Mouse (Mus musculus): ENCODE results near the gene 9330161L09Rik. TPM values are rescaled to one million over a fixed set of nuclear protein-coding genes. Genes with fewer than 3 reads are reported as not detected.

The 9330161L09Rik gene
- polyA plus RNA-seq, 1 experiment from 2014 or later, result 0.42 TPM

GRCm38 (mm10) chr12:103404131-103404530 lies 3.5 kb downstream of the 9330161L09Rik start:
- no peaks in the 10 kb centered on the region; the same call in 1 of the 2 replicates for H3K36me3 ChIP-seq (replicated peaks; ENCODE audit: control insufficient read depth, insufficient read depth, low read depth, low read length)
- H3K4me3 ChIP-seq (ENCODE audit: low read depth, low read length), result no peak overlapping the region
- WGBS, result 90% methylated on average over 18 of the region's 18 CpGs
- ATAC-seq (replicated peaks; ENCODE audit: insufficient number of reproducible peaks, low FRiP score, low TSS enrichment, low read depth) (no peak), DNase-seq (ENCODE audit: low spot score) (no peak)
- no peaks in the 10 kb centered on the region for H3K27me3 ChIP-seq (ENCODE audit: control insufficient read depth, insufficient read depth, low read length)
- H3K9me3 ChIP-seq (replicated peaks; ENCODE audit: control insufficient read depth, low read length), result no peaks in the 10 kb centered on the region
- no peak overlapping the region for H3K9ac ChIP-seq (replicated peaks; ENCODE audit: low read length)
- no peak overlapping the region for H3K27ac ChIP-seq (replicated peaks; ENCODE audit: low read depth, low read length)
- no peaks in the 10 kb centered on the region for H3K4me1 ChIP-seq (ENCODE audit: control insufficient read depth, insufficient read depth, low read length)
- H3K4me2 ChIP-seq (ENCODE audit: low read depth, low read length), result no peak overlapping the region

DNA sequence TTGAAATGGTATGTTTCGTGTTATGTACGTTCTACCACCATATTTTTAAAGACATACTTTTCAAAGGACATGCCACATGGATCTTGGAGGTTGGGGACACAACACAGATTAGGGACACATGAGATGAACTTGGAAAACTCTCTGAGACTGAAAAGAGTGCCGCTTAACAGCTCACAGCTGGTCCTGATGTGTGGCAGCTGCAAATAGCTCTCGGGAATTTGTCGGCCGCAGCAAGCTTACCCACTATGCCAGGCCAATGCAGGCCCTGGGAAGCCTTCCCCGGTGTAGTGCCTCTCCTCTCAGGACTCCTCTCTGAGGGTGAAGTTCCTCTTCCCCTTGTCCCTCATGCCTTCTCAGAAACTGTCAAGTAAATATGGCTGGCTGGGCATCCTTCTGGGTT lies 10.9 kb downstream of the 9330161L09Rik start:
- H3K4me1 ChIP-seq (ENCODE audit: control insufficient read depth, insufficient read depth, low read length), result no peaks in the 10 kb centered on the region
- no peaks in the 10 kb centered on the region for H3K9me3 ChIP-seq (replicated peaks; ENCODE audit: control insufficient read depth, low read length)
- no peak overlapping the region for H3K4me2 ChIP-seq (ENCODE audit: low read depth, low read length)
- no peak for DNase-seq (ENCODE audit: low spot score)
- no peaks in the 10 kb centered on the region for H3K36me3 ChIP-seq (replicated peaks; ENCODE audit: control insufficient read depth, insufficient read depth, low read depth, low read length)
- H3K27me3 ChIP-seq (ENCODE audit: control insufficient read depth, insufficient read depth, low read length), result no peaks in the 10 kb centered on the region
- no peak for ATAC-seq (replicated peaks; ENCODE audit: insufficient number of reproducible peaks, low FRiP score, low TSS enrichment, low read depth)
- WGBS, result 74% methylated on average over 7 of the region's 7 CpGs
- H3K4me3 ChIP-seq (ENCODE audit: low read depth, low read length), result no peak overlapping the region
- H3K27ac ChIP-seq (replicated peaks; ENCODE audit: low read depth, low read length), result no peak overlapping the region
- no peak overlapping the region for H3K9ac ChIP-seq (replicated peaks; ENCODE audit: low read length)

GRCm38 (mm10) chr12:103395486-103396275 lies 11.9 kb downstream of the 9330161L09Rik start:
- no peak overlapping the region for H3K4me2 ChIP-seq (ENCODE audit: low read depth, low read length)
- H3K27ac ChIP-seq (replicated peaks; ENCODE audit: low read depth, low read length), result no peak overlapping the region
- H3K9ac ChIP-seq (replicated peaks; ENCODE audit: low read length), result no peak overlapping the region
- ATAC-seq (replicated peaks; ENCODE audit: insufficient number of reproducible peaks, low FRiP score, low TSS enrichment, low read depth) (no peak), DNase-seq (ENCODE audit: low spot score) (no peak)
- H3K4me3 ChIP-seq (ENCODE audit: low read depth, low read length), result no peak overlapping the region
- no peaks in the 10 kb centered on the region for H3K4me1 ChIP-seq (ENCODE audit: control insufficient read depth, insufficient read depth, low read length)
- no peaks in the 10 kb centered on the region for H3K9me3 ChIP-seq (replicated peaks; ENCODE audit: control insufficient read depth, low read length)
- no peaks in the 10 kb centered on the region for H3K27me3 ChIP-seq (ENCODE audit: control insufficient read depth, insufficient read depth, low read length)
- 81% methylated on average over 12 of the region's 12 CpGs for WGBS
- no peaks in the 10 kb centered on the region for H3K36me3 ChIP-seq (replicated peaks; ENCODE audit: control insufficient read depth, insufficient read depth, low read depth, low read length)

DNA sequence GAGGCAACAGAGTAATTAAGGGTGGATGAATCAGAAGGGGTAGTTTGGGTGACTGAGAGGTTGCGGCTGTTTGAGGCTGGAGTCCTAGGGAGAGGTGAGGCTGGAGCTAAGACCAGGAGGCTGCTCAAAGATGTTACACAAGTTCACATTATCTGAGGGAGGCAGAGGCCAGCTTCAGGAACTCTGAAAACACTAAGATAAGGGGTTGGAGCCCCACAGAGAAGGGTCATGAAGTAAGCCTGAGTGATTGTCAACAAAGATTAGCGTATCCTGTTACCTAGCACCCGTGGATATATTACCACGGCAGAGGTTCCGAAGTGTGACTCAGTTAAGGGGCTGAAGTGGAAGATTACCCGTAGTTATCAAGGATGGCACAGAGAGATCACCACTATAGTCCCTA lies 14.1 kb downstream of the 9330161L09Rik start:
- DNase-seq (ENCODE audit: low spot score) (no peak), ATAC-seq (replicated peaks; ENCODE audit: insufficient number of reproducible peaks, low FRiP score, low TSS enrichment, low read depth) (no peak)
- 63% methylated on average over 6 of the region's 6 CpGs for WGBS
- Histone ChIP-seq H3K9ac (replicated peaks; ENCODE audit: low read length) (no peak overlapping the region), H3K4me3 (ENCODE audit: low read depth, low read length) (no peak overlapping the region), H3K4me2 (ENCODE audit: low read depth, low read length) (no peak overlapping the region), H3K4me1 (ENCODE audit: control insufficient read depth, insufficient read depth, low read length) (no peaks in the 10 kb centered on the region), H3K27ac (replicated peaks; ENCODE audit: low read depth, low read length) (no peak overlapping the region), H3K36me3 (replicated peaks; ENCODE audit: control insufficient read depth, insufficient read depth, low read depth, low read length) (no peaks in the 10 kb centered on the region), H3K27me3 (ENCODE audit: control insufficient read depth, insufficient read depth, low read length) (no peaks in the 10 kb centered on the region), H3K9me3 (replicated peaks; ENCODE audit: control insufficient read depth, low read length) (no peaks in the 10 kb centered on the region)

- 82% methylated on average over 7 of the region's 7 CpGs for WGBS
- H3K36me3 ChIP-seq (replicated peaks; ENCODE audit: control insufficient read depth, insufficient read depth, low read depth, low read length), result no peaks in the 10 kb centered on the region
Measured at GRCm38 (mm10) chr12:103391098-103391497, 16.5 kb downstream of the 9330161L09Rik start.

DNA sequence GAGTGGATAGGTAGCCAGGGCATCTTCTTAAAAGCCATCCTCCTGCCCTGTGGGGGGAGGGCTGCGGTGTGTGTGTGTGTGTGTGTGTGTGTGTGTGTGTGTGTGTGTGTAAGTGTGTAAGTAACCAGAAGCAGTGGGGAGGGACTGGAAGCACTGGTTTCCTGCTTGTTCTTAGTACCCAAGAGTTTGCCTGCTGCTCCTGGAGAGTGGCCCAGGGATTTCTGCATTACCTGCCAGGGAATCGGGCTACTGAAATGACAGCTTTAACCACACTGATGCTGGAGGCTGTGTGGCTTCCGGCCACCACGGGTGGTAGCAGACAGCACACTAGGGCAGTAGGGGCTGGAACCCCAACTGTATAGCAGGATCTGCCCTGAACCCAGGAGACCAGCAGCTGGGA lies 17.6 kb downstream of the 9330161L09Rik start:
- ATAC-seq (replicated peaks; ENCODE audit: insufficient number of reproducible peaks, low FRiP score, low TSS enrichment, low read depth), result no peak
- 87% methylated on average over 4 of the region's 4 CpGs for WGBS
- Histone ChIP-seq H3K27me3 (ENCODE audit: control insufficient read depth, insufficient read depth, low read length) (no peaks in the 10 kb centered on the region), H3K9ac (replicated peaks; ENCODE audit: low read length) (no peak overlapping the region), H3K4me3 (ENCODE audit: low read depth, low read length) (no peak overlapping the region), H3K36me3 (replicated peaks; ENCODE audit: control insufficient read depth, insufficient read depth, low read depth, low read length) (no peaks in the 10 kb centered on the region), H3K27ac (replicated peaks; ENCODE audit: low read depth, low read length) (no peak overlapping the region), H3K9me3 (replicated peaks; ENCODE audit: control insufficient read depth, low read length) (no peaks in the 10 kb centered on the region), H3K4me2 (ENCODE audit: low read depth, low read length) (no peak overlapping the region), H3K4me1 (ENCODE audit: control insufficient read depth, insufficient read depth, low read length) (no peaks in the 10 kb centered on the region)
- no peak for DNase-seq (ENCODE audit: low spot score)

More at GRCm38 (mm10) chr12:103391098-103391497, 16.5 kb downstream of the 9330161L09Rik start:
- DNase-seq (ENCODE audit: low spot score), result no peak
- H3K27ac ChIP-seq (replicated peaks; ENCODE audit: low read depth, low read length), result no peak overlapping the region
- no peak for ATAC-seq (replicated peaks; ENCODE audit: insufficient number of reproducible peaks, low FRiP score, low TSS enrichment, low read depth)
- no peak overlapping the region for H3K4me2 ChIP-seq (ENCODE audit: low read depth, low read length)
- H3K4me3 ChIP-seq (ENCODE audit: low read depth, low read length), result no peak overlapping the region
- H3K9ac ChIP-seq (replicated peaks; ENCODE audit: low read length), result no peak overlapping the region
- H3K4me1 ChIP-seq (ENCODE audit: control insufficient read depth, insufficient read depth, low read length), result no peaks in the 10 kb centered on the region
- no peaks in the 10 kb centered on the region for H3K27me3 ChIP-seq (ENCODE audit: control insufficient read depth, insufficient read depth, low read length)
- no peaks in the 10 kb centered on the region for H3K9me3 ChIP-seq (replicated peaks; ENCODE audit: control insufficient read depth, low read length)

- H3K4me1 ChIP-seq (ENCODE audit: control insufficient read depth, insufficient read depth, low read length), result no peaks in the 10 kb centered on the region
- peak overlapping the region; percentile 65 for H3K4me2 ChIP-seq (ENCODE audit: low read depth, low read length)
- no peaks in the 10 kb centered on the region for H3K9me3 ChIP-seq (replicated peaks; ENCODE audit: control insufficient read depth, low read length)
- no peaks in the 10 kb centered on the region for H3K36me3 ChIP-seq (replicated peaks; ENCODE audit: control insufficient read depth, insufficient read depth, low read depth, low read length)
- WGBS, result 82% methylated on average over 2 of the region's 2 CpGs
- no peak for ATAC-seq (replicated peaks; ENCODE audit: insufficient number of reproducible peaks, low FRiP score, low TSS enrichment, low read depth)
- DNase-seq (ENCODE audit: low spot score), result no peak
- H3K9ac ChIP-seq (replicated peaks; ENCODE audit: low read length), result peak overlapping the region; percentile 91
- H3K4me3 ChIP-seq (ENCODE audit: low read depth, low read length), result peak overlapping the region; percentile 74
- H3K27ac ChIP-seq (replicated peaks; ENCODE audit: low read depth, low read length), result no peak overlapping the region
- no peaks in the 10 kb centered on the region for H3K27me3 ChIP-seq (ENCODE audit: control insufficient read depth, insufficient read depth, low read length)
Measured at GRCm38 (mm10) chr12:103389348-103389727, 18.3 kb downstream of the 9330161L09Rik start.

DNA sequence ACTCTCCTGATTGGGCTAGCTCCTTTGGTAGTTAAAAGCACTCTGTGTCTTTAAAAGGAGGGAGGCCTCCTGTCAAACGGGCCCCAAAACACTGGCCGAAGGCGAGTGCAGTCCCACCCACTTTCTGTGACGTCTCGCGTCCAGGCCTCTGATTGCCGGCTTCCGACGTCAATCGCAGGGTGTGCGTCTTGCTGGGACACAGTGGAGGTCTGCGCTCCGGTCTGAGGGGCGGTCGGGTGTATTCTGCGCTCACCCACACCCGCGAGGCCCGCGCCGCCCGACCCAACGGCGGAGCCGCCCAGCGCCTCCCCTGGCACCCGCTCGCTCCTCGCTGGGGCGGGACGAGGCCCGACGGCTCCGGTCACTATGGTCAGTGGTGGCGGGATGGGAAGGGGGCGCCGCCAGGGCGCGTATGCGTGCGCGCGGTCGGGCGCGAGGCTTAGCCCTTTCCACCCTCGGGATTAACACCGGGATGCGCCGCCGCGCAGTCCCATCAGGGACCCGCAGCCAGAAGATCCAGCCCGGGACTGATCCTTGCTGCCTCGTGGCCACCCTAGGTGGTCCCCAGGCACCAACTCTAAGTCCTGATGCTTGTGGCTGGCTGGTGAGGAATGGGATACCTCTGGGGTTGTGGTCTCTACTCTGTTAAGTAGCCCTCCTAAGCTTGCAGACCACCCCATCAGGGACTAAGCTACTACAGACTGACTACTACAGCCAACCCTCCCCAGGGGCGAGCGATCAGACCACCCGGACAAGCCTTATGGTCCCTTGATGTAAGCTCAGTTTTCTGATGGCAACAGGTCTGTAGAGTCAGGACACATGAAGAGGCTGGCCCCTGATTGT lies 18.9 kb downstream of the 9330161L09Rik start, which contains the start of gene Otub2:
Gene Otub2 (plus strand): TSS at position 178 of the 843 bp plus-strand sequence.
- DNase-seq (ENCODE audit: low spot score) (peak; percentile 97), ATAC-seq (replicated peaks; ENCODE audit: insufficient number of reproducible peaks, low FRiP score, low TSS enrichment, low read depth) (peak; percentile 98)
- Histone ChIP-seq H3K36me3 (replicated peaks; ENCODE audit: control insufficient read depth, insufficient read depth, low read depth, low read length) (no peaks in the 10 kb centered on the region), H3K4me3 (ENCODE audit: low read depth, low read length) (peak within 1 kb of the TSS; percentile 74), H3K9me3 (replicated peaks; ENCODE audit: control insufficient read depth, low read length) (no peaks in the 10 kb centered on the region), H3K9ac (replicated peaks; ENCODE audit: low read length) (peak within 1 kb of the TSS; percentile 91), H3K4me2 (ENCODE audit: low read depth, low read length) (peak within 1 kb of the TSS; percentile 65), H3K4me1 (ENCODE audit: control insufficient read depth, insufficient read depth, low read length) (no peaks in the 10 kb centered on the region), H3K27me3 (ENCODE audit: control insufficient read depth, insufficient read depth, low read length) (no peaks in the 10 kb centered on the region), H3K27ac (replicated peaks; ENCODE audit: low read depth, low read length) (peak within 1 kb of the TSS; percentile 32; the same call in 1 of the 2 replicates)
- WGBS, result under 1% methylated on average over 57 of the region's 58 CpGs
